Mouse (Mus musculus) embryonic stem cell, embryonic (primary cell): ENCODE measurements at regions not wholly inside any gene's neighbourhood (a gene's known extent, or its start where the extent isn't known, plus 50 kb on each side); places are given as distances from the start of the nearest gene placed in this dataset.

ENCODE experiments used
- CTCF ChIA-PET, 4 experiments: fragments of 300-600 bp in 2 of 4; fragments of 350-600 bp in 2 of 4; sonication (Branson Sonifier 250); formaldehyde crosslinking; loops; one replicate each; lab custom pipeline; 2022; ENCODE audit warnings: inconsistent platforms in 2 of 4; lab: Charles Lee
- POLR2A ChIA-PET, 4 experiments: fragments of 300-600 bp in 2 of 4; fragments of 350-600 bp in 2 of 4; sonication (Branson Sonifier 250); formaldehyde crosslinking; loops; one replicate each; lab custom pipeline; 2022; ENCODE audit warnings: antibody characterized with exemption in 4 of 4, inconsistent platforms in 1 of 4; lab: Charles Lee

GRCm38 (mm10) chr1:88799343-88799742 lies 97.3 kb upstream of the Arl4c start:
- ChIA-PET POLR2A (interaction anchor here in 2 of 4 experiments (0.9 to 2.7 kb wide), 6 partner anchors 10 to 332 kb away, joined by 3 to 12 read pairs (median 7); no protein-coding TSS in a partner anchor), CTCF (no interaction called here)

- CTCF ChIA-PET, result interaction anchor here in 2 of 4 experiments (0.6 to 1.6 kb wide), 2 partner anchors 19 to 392 kb away, joined by 3 to 8 read pairs; no protein-coding TSS in a partner anchor
- POLR2A ChIA-PET, result interaction anchor here (0.6 to 2.7 kb wide), 15 partner anchors 10 to 354 kb away, joined by 3 to 12 read pairs (median 5); partner anchors contain the start of gene Sh3bp4 (in 3 of the 4)
Observed at GRCm38 (mm10) chr1:88799789-88800188, 97.8 kb upstream of the Arl4c start.

GRCm38 (mm10) chr1:88800411-88800810 lies 98.4 kb upstream of the Arl4c start:
- CTCF ChIA-PET, result interaction anchor here (0.5 to 1.6 kb wide), 5 partner anchors 20 to 983 kb away, joined by 3 to 11 read pairs (median 8); no protein-coding TSS in a partner anchor
- POLR2A ChIA-PET, result interaction anchor here (0.6 to 2.7 kb wide), 17 partner anchors 9 to 354 kb away, joined by 3 to 12 read pairs (median 5); partner anchors contain the start of gene Sh3bp4 (in 3 of the 4)

GRCm38 (mm10) chr1:88801151-88801550 lies 99.1 kb upstream of the Arl4c start:
- ChIA-PET CTCF (interaction anchor here in 3 of 4 experiments (0.5 to 1.6 kb wide), 4 partner anchors 37 to 982 kb away, joined by 3 to 11 read pairs (median 8); no protein-coding TSS in a partner anchor), POLR2A (interaction anchor here (0.6 to 4.1 kb wide), 17 partner anchors 9 to 710 kb away, joined by 3 to 26 read pairs (median 5); partner anchors contain the start of gene Sh3bp4 (in 3 of the 4))

- ChIA-PET POLR2A (interaction anchor here in 2 of 4 experiments (0.7 to 2.4 kb wide), 12 partner anchors 9 to 381 kb away, joined by 3 to 9 read pairs (median 4); partner anchors contain the start of gene Sh3bp4 (in 1 of the 2)), CTCF (interaction anchor here in 3 of 4 experiments (0.6 to 2.6 kb wide), 6 partner anchors 27 to 389 kb away, joined by 3 to 9 read pairs (median 3); no protein-coding TSS in a partner anchor)
Observed at GRCm38 (mm10) chr1:88806960-88807359, 104.9 kb upstream of the Arl4c start.

- CTCF ChIA-PET, result interaction anchor here in 2 of 4 experiments (1.6 to 2.6 kb wide), 2 partner anchors 384 kb away, joined by 6 to 9 read pairs; no protein-coding TSS in a partner anchor
- POLR2A ChIA-PET, result interaction anchor here in 3 of 4 experiments (0.6 to 3.4 kb wide), 16 partner anchors 7 to 383 kb away, joined by 3 to 12 read pairs (median 4); partner anchors contain the start of gene Sh3bp4 (in 1 of the 3)
Observed at GRCm38 (mm10) chr1:88807901-88808300, 105.9 kb upstream of the Arl4c start.

GRCm38 (mm10) chr1:88808508-88808907 lies 106.5 kb upstream of the Arl4c start:
- ChIA-PET POLR2A (interaction anchor here in 2 of 4 experiments (0.8 to 3.4 kb wide), 16 partner anchors 8 to 388 kb away, joined by 3 to 12 read pairs (median 3); partner anchors contain the start of gene Sh3bp4 (in 1 of the 2)), CTCF (interaction anchor here in 2 of 4 experiments (1.6 to 2.6 kb wide), 2 partner anchors 383 kb away, joined by 6 to 9 read pairs; no protein-coding TSS in a partner anchor)

- ChIA-PET CTCF (interaction anchor here in 2 of 4 experiments (0.6 to 0.9 kb wide), 3 partner anchors 18 to 324 kb away, joined by 3 read pairs; no protein-coding TSS in a partner anchor), POLR2A (interaction anchor here in 3 of 4 experiments (0.6 to 3.4 kb wide), 18 partner anchors 9 to 493 kb away, joined by 3 to 12 read pairs (median 4); partner anchors contain the start of gene Sh3bp4 (in 2 of the 3))
Observed at GRCm38 (mm10) chr1:88809756-88810155, 107.7 kb upstream of the Arl4c start.

GRCm38 (mm10) chr1:88813200-88813599 lies 111.2 kb upstream of the Arl4c start:
- ChIA-PET CTCF (interaction anchor here in 2 of 4 experiments (0.7 to 1.5 kb wide), 2 partner anchors 71 to 1940 kb away, joined by 3 to 4 read pairs; no protein-coding TSS in a partner anchor), POLR2A (interaction anchor here (0.6 to 4.6 kb wide), 13 partner anchors 10 to 383 kb away, joined by 3 to 26 read pairs (median 3); no protein-coding TSS in a partner anchor)

GRCm38 (mm10) chr1:88816376-88816945 lies 114.4 kb upstream of the Arl4c start:
- CTCF ChIA-PET, result interaction anchor here in 1 of 4 experiments (0.7 kb wide), 1 partner anchor 374 kb away, joined by 3 read pairs; no protein-coding TSS in a partner anchor
- POLR2A ChIA-PET, result interaction anchor here in 1 of 4 experiments (4.6 kb wide), 1 partner anchor 13 kb away, joined by 26 read pairs; no protein-coding TSS in a partner anchor

GRCm38 (mm10) chr1:88825215-88825614 lies 123.2 kb upstream of the Arl4c start:
- ChIA-PET POLR2A (interaction anchor here in 1 of 4 experiments (1.1 to 1.3 kb wide), 2 partner anchors 14 to 18 kb away, joined by 3 read pairs; no protein-coding TSS in a partner anchor), CTCF (no interaction called here)

GRCm38 (mm10) chr1:88838661-88839274 lies 136.7 kb upstream of the Arl4c start:
- POLR2A ChIA-PET, result interaction anchor here in 2 of 4 experiments (1.0 kb wide), 5 partner anchors 14 to 292 kb away, joined by 3 to 4 read pairs (median 3); partner anchors contain the start of gene Sh3bp4 (in 1 of the 2)
- CTCF ChIA-PET, result no interaction called here

GRCm38 (mm10) chr1:88839407-88839976 lies 137.5 kb upstream of the Arl4c start:
- ChIA-PET POLR2A (interaction anchor here in 3 of 4 experiments (0.6 to 1.0 kb wide), 10 partner anchors 15 to 1364 kb away, joined by 3 to 4 read pairs (median 3); partner anchors contain the start of genes Ackr3 (in 1 of the 3) and Sh3bp4 (in 1 of the 3)), CTCF (interaction anchor here in 1 of 4 experiments (0.6 kb wide), 1 partner anchor 215 kb away, joined by 8 read pairs; no protein-coding TSS in a partner anchor)

- POLR2A ChIA-PET, result interaction anchor here in 3 of 4 experiments (0.6 to 1.2 kb wide), 8 partner anchors 11 to 1364 kb away, joined by 3 to 4 read pairs (median 3); partner anchors contain the start of gene Ackr3 (in 1 of the 3)
Observed at GRCm38 (mm10) chr1:88839977-88840628, 138.1 kb upstream of the Arl4c start.

GRCm38 (mm10) chr1:88840991-88841592 lies 139.1 kb upstream of the Arl4c start:
- CTCF ChIA-PET, result no interaction called here
- POLR2A ChIA-PET, result interaction anchor here in 2 of 4 experiments (1.1 to 1.3 kb wide), 4 partner anchors 12 to 188 kb away, joined by 3 to 5 read pairs (median 3); no protein-coding TSS in a partner anchor

More at GRCm38 (mm10) chr1:88839977-88840628, 138.1 kb upstream of the Arl4c start:
- CTCF ChIA-PET, result interaction anchor here in 1 of 4 experiments (0.6 kb wide), 1 partner anchor 214 kb away, joined by 8 read pairs; no protein-coding TSS in a partner anchor
